Mouse (Mus musculus) neural tube, embryonic 15.5 days (tissue): ENCODE measurements around the gene P3h4. TPM values are rescaled to one million over a fixed set of nuclear protein-coding genes. Genes with fewer than 3 reads are reported as not detected.

Experiments
- ATAC-seq: fragments of 200-750 bp; cut with Nextera tagmentation; 2 replicates; pipeline ENCODE4 v1.8.0; 2017; ENCODE audit warnings: mild to moderate bottlenecking, moderate TSS enrichment, moderate library complexity; ENCODE audit not compliant: low FRiP score
- H3K27ac ChIP-seq: fragments of 300-500 bp; sonication (generic); replicated peaks from 2 replicates; pipeline ENCODE4 v1.5.1; 2015; ENCODE audit warnings: mild to moderate bottlenecking, inconsistent platforms
- H3K27me3 ChIP-seq: fragments of 300-500 bp; sonication (generic); replicated peaks from 2 replicates; pipeline ENCODE4 v1.6.1; 2015; ENCODE audit warnings: inconsistent platforms
- H3K36me3 ChIP-seq: fragments of 300-500 bp; sonication (generic); 2 replicates; pipeline ENCODE4 v1.6.1; 2015; ENCODE audit warnings: inconsistent platforms
- H3K4me1 ChIP-seq: fragments of 300-500 bp; sonication (generic); 2 replicates; pipeline ENCODE4 v1.6.1; 2015; ENCODE audit warnings: inconsistent platforms
- H3K4me2 ChIP-seq: fragments of 300-500 bp; sonication (generic); 2 replicates; pipeline ENCODE4 v1.6.1; 2015; ENCODE audit warnings: inconsistent platforms, mild to moderate bottlenecking, moderate library complexity
- H3K4me3 ChIP-seq: fragments of 300-500 bp; sonication (generic); replicated peaks from 2 replicates; pipeline ENCODE4 v1.5.1; 2015; ENCODE audit warnings: mild to moderate bottlenecking, inconsistent platforms
- H3K9ac ChIP-seq: fragments of 300-500 bp; sonication (generic); replicated peaks from 2 replicates; pipeline ENCODE4 v1.6.1; 2015; ENCODE audit warnings: mild to moderate bottlenecking, inconsistent platforms
- H3K9me3 ChIP-seq: fragments of 300-500 bp; sonication (generic); replicated peaks from 2 replicates; pipeline ENCODE4 v1.6.1; 2016; ENCODE audit warnings: inconsistent platforms
- WGBS: fragments of 180-500 bp; shearing (Covaris S2); methylation state at CpG from one replicate; pipeline ENCODE4 v1.1.7; 2015; ENCODE audit warnings: mixed read lengths; 5-methylcytosine and 5-hydroxymethylcytosine counted together
- polyA plus RNA-seq: library from polyadenylated mRNA; unstranded; fragments of >200 nt; fragmentation: Nextera tagmentation; extraction: Ambion mirVana; gene quantifications from 2 replicates; pipeline ENCODE4 v1.2.1, GENCODE M21; 2015

P3h4 gene
- polyA plus RNA-seq, 1 experiment from 2014 or later: 24.4 TPM

DNA sequence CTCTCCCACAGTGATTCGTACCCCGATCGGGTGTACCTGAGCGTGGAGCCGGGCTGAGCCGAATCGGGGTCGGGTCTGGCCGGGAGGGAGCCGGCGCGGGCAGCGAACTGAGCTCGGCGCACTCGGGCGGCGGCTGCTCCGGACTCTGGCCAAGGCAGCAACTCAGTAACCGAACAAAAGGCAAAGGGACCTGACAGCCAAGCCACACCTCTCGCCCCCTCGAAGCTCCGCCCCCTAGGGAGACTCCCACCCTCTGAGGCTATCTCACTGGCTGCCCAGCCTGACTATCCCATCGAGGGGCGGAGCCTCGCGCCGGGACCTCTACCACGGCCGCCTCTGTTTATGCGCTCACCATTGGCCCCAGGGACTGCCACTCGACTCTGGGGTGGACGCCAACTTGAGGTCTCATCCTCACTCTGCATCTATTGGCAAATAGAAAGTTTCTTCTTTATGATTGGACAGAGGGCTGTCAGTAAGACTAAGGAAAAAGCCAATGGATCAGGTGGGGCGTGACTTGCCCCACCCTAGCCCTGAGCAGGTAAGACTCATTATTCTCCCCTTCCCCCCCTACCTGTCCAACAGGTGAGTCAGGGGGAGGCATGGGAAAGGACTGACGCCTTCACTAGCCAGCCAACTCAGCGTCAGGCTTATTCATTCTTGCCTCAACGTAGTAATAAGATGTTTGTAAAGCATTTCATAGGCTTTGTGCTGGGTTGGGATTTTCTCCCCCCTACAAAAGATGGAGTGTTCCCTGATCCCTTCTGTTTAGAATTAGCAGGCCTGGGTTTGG, 16.8 kb downstream of the P3h4 start, which contains the start of gene Jup:
Jup (minus strand) TSS at position 164 of the 790 bp plus-strand sequence.
- Histone ChIP-seq H3K27me3 (0 out of 2 replicates have a peak, but pooled peaks cover 3% of the 10 kb centered on the region), H3K36me3 (no peaks in the 10 kb centered on the region), H3K27ac (peak within 1 kb of the TSS; percentile 77), H3K9ac (peak within 1 kb of the TSS; percentile 72), H3K4me2 (peak within 1 kb of the TSS; percentile 64), H3K4me1 (peaks cover 35% of the 10 kb centered on the region), H3K9me3 (no peaks in the 10 kb centered on the region), H3K4me3 (peak within 1 kb of the TSS; percentile 61)
- ATAC-seq: peak; percentile 98
- under 1% methylated on average over 37 of the region's 37 CpGs for WGBS

DNA sequence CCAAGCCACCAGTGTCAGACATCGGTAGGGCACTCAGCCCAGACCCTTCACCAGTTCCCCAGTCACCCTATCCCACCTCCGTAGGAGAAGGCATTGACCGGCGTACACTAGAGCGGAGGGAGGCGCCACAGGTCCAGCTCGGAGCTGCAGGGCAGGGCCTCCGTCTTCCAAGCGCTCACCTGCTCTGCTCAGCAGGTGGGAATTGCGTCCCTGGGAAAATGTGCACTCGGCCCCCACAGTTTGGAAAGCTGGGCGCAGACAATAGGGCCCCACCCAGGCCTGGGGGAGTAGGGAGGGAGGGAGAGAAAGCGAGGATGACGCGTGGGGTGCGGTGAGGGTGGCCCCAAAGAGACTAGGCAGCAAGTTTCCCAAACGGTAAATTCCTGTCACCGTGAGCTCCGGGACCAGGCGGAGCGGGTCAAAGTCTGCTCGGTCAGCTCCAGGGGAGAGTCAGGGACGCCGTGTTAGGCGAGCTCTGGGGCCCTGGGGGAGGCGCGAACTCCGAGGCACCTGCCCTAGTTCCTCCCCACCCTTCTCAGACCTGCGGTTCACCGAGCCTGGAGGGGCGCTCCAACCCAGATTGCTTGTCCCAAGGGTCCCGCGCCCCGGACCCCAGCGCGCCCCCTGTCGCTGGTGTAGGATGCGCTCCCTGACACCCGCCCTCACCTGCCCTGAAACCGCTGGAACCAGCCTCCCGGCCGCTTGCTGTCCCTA, 17.6 kb downstream of the P3h4 start:
- Histone ChIP-seq H3K27ac (peak overlapping the region; percentile 77), H3K27me3 (0 out of 2 replicates have a peak, but pooled peaks cover 3% of the 10 kb centered on the region), H3K9me3 (no peaks in the 10 kb centered on the region), H3K4me2 (peak overlapping the region; percentile 64), H3K4me3 (peak overlapping the region; percentile 61), H3K9ac (peak overlapping the region; percentile 72), H3K4me1 (peaks cover 35% of the 10 kb centered on the region), H3K36me3 (no peaks in the 10 kb centered on the region)
- 2% methylated on average over 39 of the region's 42 CpGs for WGBS
- ATAC-seq: peak; percentile 32; the same call in 1 of the 2 replicates

DNA sequence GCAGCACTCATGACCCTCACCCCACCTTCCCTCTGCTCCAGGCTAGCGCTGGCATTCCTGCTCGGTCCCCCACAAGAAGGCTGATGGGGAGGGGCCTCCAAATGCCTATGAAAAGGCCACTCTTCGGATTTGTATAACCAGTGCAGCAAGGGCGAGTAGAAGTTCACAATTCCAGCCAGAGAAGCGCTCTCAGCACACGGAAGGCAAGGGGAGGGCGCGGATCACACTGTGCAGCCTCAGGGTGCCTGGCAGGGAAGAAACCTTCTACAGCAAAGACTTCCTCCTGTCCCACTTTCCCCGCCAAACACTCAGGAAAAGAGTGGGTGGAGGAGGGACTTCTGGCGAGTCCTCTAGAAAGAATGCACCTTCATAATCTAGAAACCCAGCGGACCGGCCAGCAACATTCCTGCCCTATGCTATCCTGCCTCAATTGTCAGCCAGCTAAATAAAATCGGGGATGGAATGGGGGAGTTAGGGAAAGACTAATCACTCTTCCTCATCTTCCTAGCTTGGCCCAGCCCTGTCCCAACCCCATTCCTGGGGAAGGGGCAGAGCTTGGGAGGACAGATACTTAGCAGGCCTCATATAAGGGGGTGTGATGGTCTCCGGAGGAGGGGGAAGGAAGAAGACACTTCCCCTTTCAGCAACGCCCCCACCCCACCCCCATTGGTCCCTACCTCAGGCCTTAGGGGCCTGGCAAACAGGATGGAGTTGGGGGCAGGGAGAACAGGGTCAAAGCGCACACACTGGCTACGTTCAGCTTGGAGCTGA, 18.6 kb downstream of the P3h4 start:
- ATAC-seq: no peak
- H3K4me2 ChIP-seq: peak overlapping the region; percentile 64
- 47% methylated on average over 17 of the region's 17 CpGs for WGBS
- H3K9ac ChIP-seq: peak overlapping the region; percentile 72
- peak overlapping the region; percentile 61 for H3K4me3 ChIP-seq
- no peaks in the 10 kb centered on the region for H3K9me3 ChIP-seq
- 0 out of 2 replicates have a peak, but pooled peaks cover 3% of the 10 kb centered on the region for H3K27me3 ChIP-seq
- peaks cover 40% of the 10 kb centered on the region for H3K4me1 ChIP-seq
- H3K36me3 ChIP-seq: no peaks in the 10 kb centered on the region
- peak overlapping the region; percentile 77; the same call in 1 of the 2 replicates for H3K27ac ChIP-seq

DNA sequence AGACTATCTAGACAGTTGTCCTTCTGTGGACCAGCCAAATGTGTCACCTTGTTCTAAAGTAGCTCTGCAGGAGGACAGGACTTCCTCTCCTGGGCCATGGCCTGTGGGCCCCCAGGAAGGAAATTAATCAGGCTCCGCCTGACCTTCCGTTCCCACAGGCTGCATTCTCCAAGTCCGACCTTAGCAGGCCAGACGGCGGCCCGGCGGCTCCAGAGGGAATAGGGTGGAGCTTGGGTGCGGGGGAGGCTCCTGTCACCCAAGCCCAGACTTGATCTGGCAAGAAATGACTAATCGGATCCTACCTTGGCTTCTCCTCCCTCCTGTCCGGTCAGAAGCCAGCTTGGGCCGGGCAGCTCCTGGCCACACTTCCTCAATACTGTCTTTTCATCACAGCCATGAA, 19.4 kb downstream of the P3h4 start:
- Histone ChIP-seq H3K4me2 (peak overlapping the region; percentile 64), H3K9ac (no peak overlapping the region), H3K4me1 (peaks cover 47% of the 10 kb centered on the region), H3K27me3 (0 out of 2 replicates have a peak, but pooled peaks cover 3% of the 10 kb centered on the region), H3K4me3 (peak overlapping the region; percentile 61), H3K36me3 (no peaks in the 10 kb centered on the region), H3K27ac (no peak overlapping the region), H3K9me3 (no peaks in the 10 kb centered on the region)
- no peak for ATAC-seq
- 36% methylated on average over 11 of the region's 11 CpGs for WGBS

DNA sequence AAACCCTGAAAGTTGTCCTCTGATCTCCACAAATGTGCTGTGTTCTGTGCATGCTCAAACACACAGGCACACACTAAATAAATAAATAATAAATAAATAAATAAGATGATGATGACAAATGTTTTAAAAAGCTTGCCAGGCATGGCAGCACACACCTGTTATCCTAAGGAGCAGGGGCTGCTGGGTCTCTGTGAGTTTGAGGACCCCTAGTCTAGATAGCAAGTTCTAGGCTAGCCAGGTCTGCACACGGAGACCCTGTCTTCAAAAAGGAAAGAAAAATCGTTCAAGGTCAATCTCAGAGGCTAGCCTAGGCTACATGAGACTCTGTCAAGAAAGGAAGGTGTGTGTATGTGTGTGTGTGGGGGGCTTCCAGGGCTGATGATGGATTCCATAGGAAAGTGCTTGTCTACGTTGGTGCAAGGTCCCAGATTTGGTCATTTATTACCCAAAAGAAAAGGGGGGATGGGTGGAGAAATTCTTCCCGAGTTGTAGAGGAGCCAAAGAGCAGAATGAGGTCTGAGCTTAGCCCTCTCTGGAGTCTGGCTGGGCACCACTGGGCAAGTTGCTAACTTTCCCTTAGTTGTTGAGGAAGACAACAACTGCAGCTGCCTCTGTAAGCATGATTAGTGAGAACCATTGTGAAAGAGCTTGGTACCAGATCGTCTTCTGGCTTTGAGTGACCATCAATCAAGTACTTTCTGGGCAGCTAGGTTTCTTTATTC, 20.1 kb downstream of the P3h4 start:
- 64% methylated on average over 5 of the region's 5 CpGs for WGBS
- no peak overlapping the region for H3K9ac ChIP-seq
- peaks cover 53% of the 10 kb centered on the region for H3K4me1 ChIP-seq
- no peak overlapping the region for H3K27ac ChIP-seq
- H3K9me3 ChIP-seq: no peaks in the 10 kb centered on the region
- 0 out of 2 replicates have a peak, but pooled peaks cover 3% of the 10 kb centered on the region for H3K27me3 ChIP-seq
- H3K4me2 ChIP-seq: peak overlapping the region; percentile 64
- H3K4me3 ChIP-seq: no peak overlapping the region
- H3K36me3 ChIP-seq: no peaks in the 10 kb centered on the region
- ATAC-seq: no peak

DNA sequence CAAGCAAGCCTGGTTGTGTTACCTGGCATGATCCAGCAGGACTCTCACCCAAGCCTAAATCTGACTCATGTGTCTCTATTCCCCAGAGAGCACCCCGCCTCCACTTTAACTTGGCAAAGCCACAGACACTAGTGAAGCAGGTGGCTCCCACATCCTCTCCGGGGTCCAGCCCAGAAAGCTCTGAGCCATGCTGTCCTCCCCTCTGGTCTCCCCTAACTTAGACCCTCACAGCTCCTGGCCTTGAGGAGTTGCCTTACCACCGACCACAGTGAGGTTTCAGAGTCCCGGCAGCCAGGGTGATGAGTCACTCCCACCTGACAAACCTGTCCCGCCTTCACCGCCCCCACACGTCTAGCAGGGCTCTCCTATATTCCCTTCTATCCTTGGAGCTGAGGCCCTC, 20.9 kb downstream of the P3h4 start:
- H3K9ac ChIP-seq: no peak overlapping the region
- H3K27ac ChIP-seq: no peak overlapping the region
- no peak for ATAC-seq
- 85% methylated on average over 7 of the region's 7 CpGs for WGBS
- H3K4me1 ChIP-seq: peaks cover 55% of the 10 kb centered on the region
- H3K27me3 ChIP-seq: 0 out of 2 replicates have a peak, but pooled peaks cover 3% of the 10 kb centered on the region
- no peak overlapping the region for H3K4me3 ChIP-seq
- H3K4me2 ChIP-seq: no peak overlapping the region
- no peaks in the 10 kb centered on the region for H3K9me3 ChIP-seq
- no peaks in the 10 kb centered on the region for H3K36me3 ChIP-seq

DNA sequence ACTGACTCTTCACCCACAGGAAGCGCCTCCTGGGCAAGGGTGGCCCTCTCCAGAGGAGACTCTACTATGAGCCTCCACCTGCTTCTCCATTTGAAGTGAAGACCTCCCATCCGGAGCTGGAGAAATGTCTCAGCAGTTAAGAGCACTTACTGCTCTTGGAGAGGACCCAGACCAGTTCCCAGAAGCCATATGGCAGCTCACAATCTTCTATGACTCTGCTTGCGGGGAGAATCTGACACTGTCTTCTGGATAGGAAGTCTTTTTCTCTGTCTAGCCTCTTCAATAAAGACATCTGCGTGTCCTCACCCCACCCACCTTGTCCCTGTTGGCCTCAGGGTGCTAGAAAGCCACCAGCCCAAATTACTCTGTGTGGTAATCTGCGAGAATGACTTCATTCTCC, 21.7 kb downstream of the P3h4 start:
- no peak for ATAC-seq
- H3K27me3 ChIP-seq: 0 out of 2 replicates have a peak, but pooled peaks cover 3% of the 10 kb centered on the region
- 82% methylated on average over 5 of the region's 5 CpGs for whole genome bisulfite sequencing
- H3K4me1 ChIP-seq: peaks cover 60% of the 10 kb centered on the region
- H3K36me3 ChIP-seq: no peaks in the 10 kb centered on the region
- no peak overlapping the region for H3K4me2 ChIP-seq
- no peak overlapping the region for H3K9ac ChIP-seq
- no peak overlapping the region for H3K27ac ChIP-seq
- no peaks in the 10 kb centered on the region for H3K9me3 ChIP-seq
- H3K4me3 ChIP-seq: no peak overlapping the region

DNA sequence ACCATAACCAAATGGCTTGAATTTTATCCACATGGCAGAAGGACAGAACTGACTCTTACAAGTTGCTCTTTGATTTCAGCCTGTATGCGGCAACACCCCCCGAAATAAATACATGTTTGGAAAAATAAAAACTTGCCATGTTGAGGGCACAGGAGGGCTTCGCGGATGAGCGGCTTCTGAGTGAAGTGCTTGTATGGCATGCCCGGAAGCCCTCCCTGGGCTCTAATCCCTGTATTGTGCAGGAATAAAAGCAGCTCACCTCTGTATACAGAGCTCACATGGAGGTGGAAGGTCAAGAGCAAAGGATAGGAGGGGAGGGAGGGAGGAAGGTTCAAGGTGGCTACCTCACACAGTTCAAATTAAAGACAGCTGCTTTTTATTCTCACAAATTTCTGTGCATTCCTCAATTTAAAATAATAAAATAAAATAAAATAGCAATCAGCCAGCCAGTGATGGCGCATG, 22.7 kb downstream of the P3h4 start:
- Histone ChIP-seq H3K4me1 (peaks cover 65% of the 10 kb centered on the region), H3K9ac (no peak overlapping the region), H3K9me3 (no peaks in the 10 kb centered on the region), H3K4me2 (no peak overlapping the region), H3K27ac (no peak overlapping the region), H3K36me3 (no peaks in the 10 kb centered on the region), H3K27me3 (0 out of 2 replicates have a peak, but pooled peaks cover 3% of the 10 kb centered on the region), H3K4me3 (no peak overlapping the region)
- ATAC-seq: no peak
- WGBS: 90% methylated on average over 7 of the region's 7 CpGs

DNA sequence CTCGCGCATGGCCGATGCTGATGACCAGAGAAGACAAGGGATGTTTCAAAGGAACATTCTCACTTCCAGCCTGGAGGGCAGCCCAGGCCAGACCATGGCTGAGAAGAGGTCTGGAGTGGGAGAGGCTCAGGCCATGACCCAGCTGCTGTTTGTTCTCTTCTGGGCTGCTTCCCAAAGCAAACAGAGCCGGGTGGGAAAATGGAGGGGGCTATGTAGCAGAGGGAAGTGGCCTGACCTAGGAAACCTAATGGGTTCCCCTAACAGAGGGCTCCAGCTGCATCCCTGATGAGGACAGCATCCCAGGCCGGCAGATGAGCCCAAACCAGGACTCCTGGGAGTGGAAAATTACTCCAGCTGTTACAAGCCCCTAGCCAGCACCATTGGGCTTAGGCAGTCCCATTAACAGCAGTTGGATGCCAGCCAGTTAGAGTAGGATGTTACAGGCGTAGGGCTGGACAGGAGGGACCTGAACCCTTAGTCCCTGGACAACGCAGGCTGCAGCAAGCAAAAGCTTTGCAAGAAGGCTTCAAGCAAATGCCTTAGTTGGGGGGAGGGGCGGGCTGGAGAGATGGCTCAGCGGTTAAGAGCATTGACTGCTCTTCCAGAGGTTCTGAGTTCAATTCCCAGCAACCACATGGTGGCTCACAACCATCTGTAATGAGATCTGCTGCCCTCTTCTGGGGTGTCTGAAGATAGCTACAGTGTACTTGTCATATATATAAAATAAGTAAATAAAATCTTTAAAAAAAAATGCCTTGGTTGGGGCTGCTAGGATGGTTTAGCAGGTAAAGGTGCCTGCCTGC, 23.4 kb downstream of the P3h4 start:
- H3K27me3 ChIP-seq: 0 out of 2 replicates have a peak, but pooled peaks cover 3% of the 10 kb centered on the region
- H3K4me1 ChIP-seq: peaks cover 62% of the 10 kb centered on the region
- H3K27ac ChIP-seq: peak overlapping the region; percentile 49; the same call in 1 of the 2 replicates
- 60% methylated on average over 9 of the region's 9 CpGs for WGBS
- no peak overlapping the region for H3K4me2 ChIP-seq
- H3K36me3 ChIP-seq: no peaks in the 10 kb centered on the region
- H3K9me3 ChIP-seq: no peaks in the 10 kb centered on the region
- ATAC-seq: peak; percentile 37; the same call in 1 of the 2 replicates
- H3K9ac ChIP-seq: no peak overlapping the region
- H3K4me3 ChIP-seq: no peak overlapping the region

DNA sequence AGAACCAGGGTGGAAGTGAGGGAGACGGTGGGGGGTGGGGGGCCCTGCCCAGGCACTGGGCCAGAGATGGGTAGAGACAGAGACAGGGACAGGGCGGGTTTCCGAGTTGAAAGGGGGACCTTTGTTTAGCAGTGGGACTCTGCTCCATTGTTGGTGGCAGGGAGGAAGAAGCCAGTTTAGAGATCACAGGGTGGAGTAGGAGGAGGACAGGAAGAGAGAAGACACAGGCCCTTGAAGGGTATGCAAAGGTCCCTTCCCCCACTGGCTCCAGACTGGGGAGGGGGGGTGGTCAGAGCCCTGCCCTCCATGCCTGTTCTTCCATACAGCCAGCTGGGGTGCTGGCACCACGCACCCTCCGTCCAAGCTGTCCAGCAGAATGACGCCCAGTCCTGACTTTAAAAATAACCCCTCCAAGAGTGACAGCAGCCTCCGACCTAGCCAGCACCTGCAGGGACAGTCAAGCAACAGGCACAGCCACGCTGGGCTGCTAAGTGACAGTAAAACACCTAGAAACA, 24.6 kb downstream of the P3h4 start:
- H3K4me1 ChIP-seq: peaks cover 49% of the 10 kb centered on the region
- 36% methylated on average over 8 of the region's 8 CpGs for WGBS

More for the DNA sequence above, 24.6 kb downstream of the P3h4 start:
- H3K27ac ChIP-seq: 0 out of 2 replicates have a peak overlapping the region, but pooled peaks have one; percentile 49
- H3K9me3 ChIP-seq: no peaks in the 10 kb centered on the region
- no peak overlapping the region for H3K4me3 ChIP-seq
- H3K4me2 ChIP-seq: no peak overlapping the region
- H3K9ac ChIP-seq: no peak overlapping the region
- peaks cover 7% of the 10 kb centered on the region; the same call in 1 of the 2 replicates for H3K36me3 ChIP-seq
- no peak for ATAC-seq
- H3K27me3 ChIP-seq: no peaks in the 10 kb centered on the region
